Mouse (Mus musculus) MEL (cell line): Measurements from ENCODE around the gene Taok2.

ENCODE experiments used
- CTCF ChIP-seq, 3 experiments: IDR thresholded peaks in 2 of 3; conservative IDR thresholded peaks in 1 of 3; 2 replicates each; pipeline ENCODE4 v1.5.1; 2011 to 2012; ENCODE audit warnings: low read length in 3 of 3, low read depth in 2 of 3, mild to moderate bottlenecking in 2 of 3, improper control_type of control experiment in 1 of 3, inconsistent platforms in 1 of 3, mixed read lengths in 1 of 3, moderate library complexity in 1 of 3; ENCODE audit not compliant: control insufficient read depth in 1 of 3, insufficient read depth in 1 of 3, poor library complexity in 1 of 3, severe bottlenecking in 1 of 3
- GATA1 ChIP-seq: IDR thresholded peaks from 2 replicates; pipeline ENCODE4 v1.6.1; 2011; ENCODE audit warnings: low read depth, low read length, improper control_type of control experiment
- POLR2A ChIP-seq, 2 experiments: IDR thresholded peaks; 2 replicates each; pipeline ENCODE4 v1.6.1; 2011 to 2012; ENCODE audit warnings: low read length in 2 of 2, mild to moderate bottlenecking in 2 of 2, control low read depth in 1 of 2, improper control_type of control experiment in 1 of 2, low read depth in 1 of 2, moderate library complexity in 1 of 2; ENCODE audit not compliant: control insufficient read depth in 1 of 2, insufficient read depth in 1 of 2, poor library complexity in 1 of 2
- POLR2AphosphoS2 ChIP-seq: IDR thresholded peaks from 2 replicates; pipeline ENCODE4 v1.6.1; 2011; ENCODE audit warnings: low read length, improper control_type of control experiment
- SMC3 ChIP-seq: IDR thresholded peaks from 2 replicates; pipeline ENCODE4 v1.6.1; 2011; ENCODE audit warnings: low read depth, low read length, improper control_type of control experiment
- USF1 ChIP-seq: IDR thresholded peaks from 2 replicates; pipeline ENCODE4 v1.6.1; 2014; ENCODE audit warnings: low read depth, mild to moderate bottlenecking, inconsistent platforms, low read length, improper control_type of control experiment, moderate library complexity
- ZC3H11A ChIP-seq: IDR thresholded peaks from 2 replicates; pipeline ENCODE4 v1.6.1; 2012; ENCODE audit warnings: low read depth, mild to moderate bottlenecking, inconsistent platforms, low read length, improper control_type of control experiment
- ZMIZ1 ChIP-seq: IDR thresholded peaks from 2 replicates; pipeline ENCODE4 v1.6.1; 2012; ENCODE audit warnings: low read depth, mild to moderate bottlenecking, inconsistent platforms, low read length, improper control_type of control experiment, moderate library complexity

GRCm38 (mm10) chr7:126862147-126862784 lies 22.2 kb downstream of the Taok2 start, which contains the start of gene Ino80e:
- TF ChIP-seq POLR2A (IDR thresholded peaks at IDR 0.05; ENCODE audit: control insufficient read depth in 1 of 2, insufficient read depth in 1 of 2, low read depth in 1 of 2, low read length in 2 of 2, poor library complexity in 1 of 2) (peak; percentile 55 to 69; a peak in 3 of 4 replicates), ZC3H11A (no peak), POLR2AphosphoS2 (peak; percentile 60; the same call in 1 of the 2 replicates), USF1 (peak; percentile 44; the same call in 1 of the 2 replicates), CTCF (IDR thresholded peaks at IDR 0.05 in 2 of 3, conservative IDR thresholded peaks at IDR 0.05 in 1 of 3; ENCODE audit: control insufficient read depth in 1 of 3, insufficient read depth in 1 of 3, low read depth in 2 of 3, low read length in 3 of 3, poor library complexity in 1 of 3, severe bottlenecking in 1 of 3) (no peak), SMC3 (no peak), GATA1 (no peak), ZMIZ1 (0 out of 2 replicates have a peak, but pooled peaks have one; percentile 20)
